Mouse (Mus musculus) neural tube, embryonic 15.5 days (tissue): ENCODE measurements at regions not wholly inside any gene's neighbourhood (a gene's known extent, or its start where the extent isn't known, plus 50 kb on each side); places are given as distances from the start of the nearest gene placed in this dataset.
A peak's percentile ranks its signal among the peaks of the same experiment; 100 is the strongest.
"Not testable (repeated sequence)": the region's sequence is repeated elsewhere in the genome, so short reads cannot be mapped to it uniquely, and the experiment has no call there.

Experiments used
- ATAC-seq: fragments of 200-750 bp; cut with Nextera tagmentation; 2 replicates; pipeline ENCODE4 v1.8.0; 2017; ENCODE audit warnings: mild to moderate bottlenecking, moderate TSS enrichment, moderate library complexity; ENCODE audit not compliant: low FRiP score
- H3K27ac ChIP-seq: fragments of 300-500 bp; sonication (generic); replicated peaks from 2 replicates; pipeline ENCODE4 v1.5.1; 2015; ENCODE audit warnings: mild to moderate bottlenecking, inconsistent platforms
- H3K27me3 ChIP-seq: fragments of 300-500 bp; sonication (generic); replicated peaks from 2 replicates; pipeline ENCODE4 v1.6.1; 2015; ENCODE audit warnings: inconsistent platforms
- H3K36me3 ChIP-seq: fragments of 300-500 bp; sonication (generic); 2 replicates; pipeline ENCODE4 v1.6.1; 2015; ENCODE audit warnings: inconsistent platforms
- H3K4me1 ChIP-seq: fragments of 300-500 bp; sonication (generic); 2 replicates; pipeline ENCODE4 v1.6.1; 2015; ENCODE audit warnings: inconsistent platforms
- H3K4me2 ChIP-seq: fragments of 300-500 bp; sonication (generic); 2 replicates; pipeline ENCODE4 v1.6.1; 2015; ENCODE audit warnings: inconsistent platforms, mild to moderate bottlenecking, moderate library complexity
- H3K4me3 ChIP-seq: fragments of 300-500 bp; sonication (generic); replicated peaks from 2 replicates; pipeline ENCODE4 v1.5.1; 2015; ENCODE audit warnings: mild to moderate bottlenecking, inconsistent platforms
- H3K9ac ChIP-seq: fragments of 300-500 bp; sonication (generic); replicated peaks from 2 replicates; pipeline ENCODE4 v1.6.1; 2015; ENCODE audit warnings: mild to moderate bottlenecking, inconsistent platforms
- H3K9me3 ChIP-seq: fragments of 300-500 bp; sonication (generic); replicated peaks from 2 replicates; pipeline ENCODE4 v1.6.1; 2016; ENCODE audit warnings: inconsistent platforms
- WGBS: fragments of 180-500 bp; shearing (Covaris S2); methylation state at CpG from one replicate; pipeline ENCODE4 v1.1.7; 2015; ENCODE audit warnings: mixed read lengths; 5-methylcytosine and 5-hydroxymethylcytosine counted together

- Histone ChIP-seq H3K27ac (peak overlapping the region; percentile 68; the same call in 1 of the 2 replicates), H3K9me3 (no peaks in the 10 kb centered on the region), H3K4me2 (no peak overlapping the region), H3K9ac (no peak overlapping the region), H3K27me3 (no peaks in the 10 kb centered on the region), H3K36me3 (no peaks in the 10 kb centered on the region), H3K4me1 (peaks cover 44% of the 10 kb centered on the region), H3K4me3 (no peak overlapping the region)
- ATAC-seq, result no peak
- whole genome bisulfite sequencing, result 48% methylated on average over 9 of the region's 9 CpGs
Measured at GRCm38 (mm10) chr12:79986241-79986976, 126.4 kb downstream of the Zfp36l1 start.

- no peak overlapping the region for H3K9ac ChIP-seq
- WGBS, result 92% methylated on average over 5 of the region's 5 CpGs
Measured at GRCm38 (mm10) chr12:79984985-79985747, 127.6 kb downstream of the Zfp36l1 start.

GRCm38 (mm10) chr12:79984025-79984790 is 128.6 kb downstream of the Zfp36l1 start:
- Histone ChIP-seq H3K9me3 (no peaks in the 10 kb centered on the region), H3K4me3 (no peak overlapping the region), H3K27me3 (no peaks in the 10 kb centered on the region), H3K4me1 (peaks cover 23% of the 10 kb centered on the region), H3K36me3 (no peaks in the 10 kb centered on the region), H3K4me2 (no peak overlapping the region), H3K27ac (no peak overlapping the region), H3K9ac (no peak overlapping the region)
- WGBS, result 56% methylated on average over 10 of the region's 10 CpGs
- ATAC-seq, result no peak

More at GRCm38 (mm10) chr12:79984985-79985747, 127.6 kb downstream of the Zfp36l1 start:
- Histone ChIP-seq H3K27me3 (no peaks in the 10 kb centered on the region), H3K4me3 (no peak overlapping the region), H3K4me1 (peaks cover 32% of the 10 kb centered on the region), H3K4me2 (no peak overlapping the region), H3K9me3 (no peaks in the 10 kb centered on the region), H3K36me3 (no peaks in the 10 kb centered on the region), H3K27ac (no peak overlapping the region)
- ATAC-seq, result no peak

- no peak overlapping the region for H3K9ac ChIP-seq
- 76% methylated on average over 6 of the region's 6 CpGs for WGBS
- no peaks in the 10 kb centered on the region for H3K27me3 ChIP-seq
- no peak overlapping the region for H3K27ac ChIP-seq
- H3K36me3 ChIP-seq, result no peaks in the 10 kb centered on the region
- ATAC-seq, result no peak
- no peak overlapping the region for H3K4me2 ChIP-seq
- H3K4me1 ChIP-seq, result peaks cover 15% of the 10 kb centered on the region
- H3K9me3 ChIP-seq, result no peaks in the 10 kb centered on the region
- H3K4me3 ChIP-seq, result no peak overlapping the region
Measured at GRCm38 (mm10) chr12:79983232-79983631, 129.6 kb downstream of the Zfp36l1 start.

- not testable (repeated sequence) for H3K27me3 ChIP-seq, H3K27ac ChIP-seq, H3K9ac ChIP-seq, H3K4me2 ChIP-seq, H3K4me3 ChIP-seq, ATAC-seq, H3K36me3 ChIP-seq, H3K9me3 ChIP-seq
- WGBS, result 72% methylated on average over 1 of the region's 1 CpGs
- peaks cover 15% of the 10 kb centered on the region for H3K4me1 ChIP-seq
Measured at GRCm38 (mm10) chr12:79982497-79982896, 130.3 kb downstream of the Zfp36l1 start.

- Histone ChIP-seq H3K4me3 (no peak overlapping the region), H3K9me3 (no peaks in the 10 kb centered on the region), H3K4me1 (peaks cover 4% of the 10 kb centered on the region; the same call in 1 of the 2 replicates), H3K27me3 (no peaks in the 10 kb centered on the region), H3K27ac (no peak overlapping the region), H3K36me3 (no peaks in the 10 kb centered on the region), H3K4me2 (no peak overlapping the region), H3K9ac (no peak overlapping the region)
- 86% methylated on average over 4 of the region's 4 CpGs for WGBS
- no peak for ATAC-seq
Measured at GRCm38 (mm10) chr12:79980711-79981110, 132.1 kb downstream of the Zfp36l1 start.

GRCm38 (mm10) chr12:79977136-79977535 is 135.7 kb downstream of the Zfp36l1 start:
- 96% methylated on average over 3 of the region's 3 CpGs for WGBS
- no peaks in the 10 kb centered on the region for H3K27me3 ChIP-seq
- H3K27ac ChIP-seq, result no peak overlapping the region
- H3K4me1 ChIP-seq, result peaks cover 7% of the 10 kb centered on the region; the same call in 1 of the 2 replicates
- H3K36me3 ChIP-seq, result no peaks in the 10 kb centered on the region
- no peak overlapping the region for H3K9ac ChIP-seq
- no peak overlapping the region for H3K4me2 ChIP-seq
- ATAC-seq, result no peak
- H3K9me3 ChIP-seq, result no peaks in the 10 kb centered on the region
- no peak overlapping the region for H3K4me3 ChIP-seq

GRCm38 (mm10) chr12:79975466-79976239 is 137.2 kb downstream of the Zfp36l1 start:
- Histone ChIP-seq H3K4me3 (no peak overlapping the region), H3K9me3 (no peaks in the 10 kb centered on the region), H3K9ac (no peak overlapping the region), H3K27ac (peak overlapping the region; percentile 1; the same call in 1 of the 2 replicates), H3K27me3 (no peaks in the 10 kb centered on the region), H3K4me2 (no peak overlapping the region), H3K36me3 (no peaks in the 10 kb centered on the region), H3K4me1 (peaks cover 18% of the 10 kb centered on the region)
- WGBS, result 62% methylated on average over 9 of the region's 9 CpGs
- no peak for ATAC-seq

- H3K9me3 ChIP-seq, result no peaks in the 10 kb centered on the region
- H3K4me1 ChIP-seq, result peaks cover 24% of the 10 kb centered on the region
- 81% methylated on average over 6 of the region's 6 CpGs for WGBS
- peak overlapping the region; percentile 1 for H3K27ac ChIP-seq
- H3K4me2 ChIP-seq, result no peak overlapping the region
- H3K9ac ChIP-seq, result no peak overlapping the region
- no peak overlapping the region for H3K4me3 ChIP-seq
- no peaks in the 10 kb centered on the region for H3K36me3 ChIP-seq
- H3K27me3 ChIP-seq, result no peaks in the 10 kb centered on the region
- no peak for ATAC-seq
Measured at GRCm38 (mm10) chr12:79975050-79975449, 137.8 kb downstream of the Zfp36l1 start.

GRCm38 (mm10) chr12:79974530-79974929 is 138.3 kb downstream of the Zfp36l1 start:
- Histone ChIP-seq H3K4me3 (no peak overlapping the region), H3K27me3 (no peaks in the 10 kb centered on the region), H3K9ac (no peak overlapping the region), H3K4me1 (peaks cover 29% of the 10 kb centered on the region), H3K9me3 (no peaks in the 10 kb centered on the region), H3K27ac (peak overlapping the region; percentile 1; the same call in 1 of the 2 replicates), H3K36me3 (no peaks in the 10 kb centered on the region), H3K4me2 (no peak overlapping the region)
- no peak for ATAC-seq
- WGBS, result 49% methylated on average over 7 of the region's 7 CpGs
